Mouse (Mus musculus) embryonic stem cell, embryonic (primary cell): ENCODE data around the gene Mttp.

Experiments
- CTCF ChIA-PET, 4 experiments: fragments of 300-600 bp in 2 of 4; fragments of 350-600 bp in 2 of 4; sonication (Branson Sonifier 250); formaldehyde crosslinking; loops; one replicate each; lab custom pipeline; 2022; ENCODE audit warnings: inconsistent platforms in 2 of 4; lab: Charles Lee
- POLR2A ChIA-PET, 4 experiments: fragments of 300-600 bp in 2 of 4; fragments of 350-600 bp in 2 of 4; sonication (Branson Sonifier 250); formaldehyde crosslinking; loops; one replicate each; lab custom pipeline; 2022; ENCODE audit warnings: antibody characterized with exemption in 4 of 4, inconsistent platforms in 1 of 4; lab: Charles Lee

Mttp gene

GRCm38 (mm10) chr3:138116871-138117270 lies 27.9 kb downstream of the Mttp start:
- CTCF ChIA-PET = interaction anchor here in 1 of 4 experiments (1.7 kb wide), 1 partner anchor 126 kb away, joined by 5 read pairs; no protein-coding TSS in a partner anchor
- POLR2A ChIA-PET = no interaction called here

GRCm38 (mm10) chr3:138114106-138114505 lies 30.7 kb downstream of the Mttp start:
- POLR2A ChIA-PET = interaction anchor here in 3 of 4 experiments (0.6 to 2.9 kb wide), 11 partner anchors 12 to 333 kb away, joined by 3 to 26 read pairs (median 4); partner anchors contain the start of genes Trmt10a (in 3 of the 3), H2afz (in 2 of the 3), Mttp (in 2 of the 3) and Dnajb14 (in 1 of the 3)
- CTCF ChIA-PET = interaction anchor here in 3 of 4 experiments (0.6 to 1.8 kb wide), 5 partner anchors 30 to 123 kb away, joined by 3 to 9 read pairs (median 5); partner anchors contain the start of gene Trmt10a (in 1 of the 3)

- ChIA-PET POLR2A (interaction anchor here in 1 of 4 experiments (1.0 to 1.1 kb wide), 2 partner anchors 12 to 248 kb away, joined by 3 read pairs; no protein-coding TSS in a partner anchor), CTCF (no interaction called here)
Measured at GRCm38 (mm10) chr3:138110910-138111782, 33.6 kb downstream of the Mttp start.

DNA sequence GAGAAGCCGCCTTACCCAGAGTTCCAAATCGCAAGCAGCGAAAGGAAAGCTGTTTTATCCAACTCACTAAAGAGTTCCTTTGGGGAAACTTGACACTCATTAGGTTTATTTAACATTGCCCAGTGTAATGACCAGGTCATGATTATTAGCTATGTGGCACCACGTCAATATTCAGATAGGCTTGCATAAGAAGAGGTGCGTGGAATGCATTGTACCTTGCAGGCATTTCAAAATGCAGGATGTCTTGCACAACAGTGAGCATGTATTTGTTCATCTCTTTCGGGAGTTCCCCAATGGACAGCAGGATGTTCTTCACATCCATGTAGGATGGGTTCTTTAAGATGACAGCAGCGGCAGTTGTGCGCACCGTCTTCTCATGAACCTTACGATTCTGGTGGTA lies 37.9 kb downstream of the Mttp start:
- CTCF ChIA-PET = no interaction called here
- POLR2A ChIA-PET = no interaction called here

- ChIA-PET CTCF (no interaction called here), POLR2A (no interaction called here)
Measured at GRCm38 (mm10) chr3:138105056-138105455, 39.7 kb downstream of the Mttp start.

DNA sequence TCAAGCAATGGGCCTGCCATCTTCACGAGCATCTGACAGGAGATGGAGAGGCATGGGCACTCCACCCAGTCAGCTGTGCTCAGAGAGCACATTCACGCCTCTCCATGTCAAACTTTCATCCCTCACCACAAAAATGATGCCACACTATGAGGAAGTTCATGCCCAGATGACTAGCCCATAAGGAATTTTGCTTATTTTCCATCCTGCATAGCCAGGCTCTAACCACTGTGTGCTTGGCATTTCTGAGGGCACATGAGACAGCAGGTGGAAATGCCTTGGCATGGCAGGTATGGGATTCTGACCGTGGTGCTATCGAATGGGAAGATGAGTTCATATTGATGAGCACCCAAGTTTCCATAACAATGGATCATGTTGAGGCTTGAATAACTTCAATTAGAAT lies 41.1 kb downstream of the Mttp start:
- CTCF ChIA-PET = no interaction called here
- POLR2A ChIA-PET = interaction anchor here in 1 of 4 experiments (1.7 kb wide), 1 partner anchor 40 kb away, joined by 5 read pairs; no protein-coding TSS in a partner anchor

DNA sequence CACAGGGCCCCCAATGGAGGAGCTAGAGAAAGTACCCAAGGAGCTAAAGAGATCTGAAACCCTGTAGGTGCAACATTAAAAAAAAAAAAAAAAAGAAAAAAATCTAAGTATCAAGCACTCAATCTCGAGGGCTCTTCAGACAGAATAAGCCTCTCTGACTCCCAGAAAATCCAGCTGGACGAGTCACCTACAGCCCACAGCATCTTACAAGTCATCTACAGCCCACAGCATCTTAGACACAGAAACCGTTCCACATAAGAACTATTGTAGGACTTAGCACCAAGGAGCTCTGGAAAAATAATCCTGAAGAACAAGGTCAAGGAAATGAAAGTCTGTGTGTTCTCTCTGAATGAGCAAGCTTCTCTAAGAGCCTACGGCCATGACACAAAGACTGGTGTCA lies 42.8 kb downstream of the Mttp start:
- ChIA-PET POLR2A (interaction anchor here in 2 of 4 experiments (0.6 to 0.8 kb wide), 4 partner anchors 12 to 716 kb away, joined by 3 to 5 read pairs (median 4); partner anchors contain the start of gene H2afz (in 1 of the 2)), CTCF (interaction anchor here in 1 of 4 experiments (0.9 kb wide), 1 partner anchor 111 kb away, joined by 3 read pairs; no protein-coding TSS in a partner anchor)

- CTCF ChIA-PET = interaction anchor here in 1 of 4 experiments (0.6 kb wide), 1 partner anchor 56 kb away, joined by 5 read pairs; no protein-coding TSS in a partner anchor
- POLR2A ChIA-PET = interaction anchor here in 2 of 4 experiments (0.9 to 3.3 kb wide), 7 partner anchors 18 to 94 kb away, joined by 3 to 10 read pairs (median 4); partner anchors contain the start of gene Trmt10a (in 2 of the 2)
Measured at GRCm38 (mm10) chr3:138097718-138098117, 47.0 kb downstream of the Mttp start.

DNA sequence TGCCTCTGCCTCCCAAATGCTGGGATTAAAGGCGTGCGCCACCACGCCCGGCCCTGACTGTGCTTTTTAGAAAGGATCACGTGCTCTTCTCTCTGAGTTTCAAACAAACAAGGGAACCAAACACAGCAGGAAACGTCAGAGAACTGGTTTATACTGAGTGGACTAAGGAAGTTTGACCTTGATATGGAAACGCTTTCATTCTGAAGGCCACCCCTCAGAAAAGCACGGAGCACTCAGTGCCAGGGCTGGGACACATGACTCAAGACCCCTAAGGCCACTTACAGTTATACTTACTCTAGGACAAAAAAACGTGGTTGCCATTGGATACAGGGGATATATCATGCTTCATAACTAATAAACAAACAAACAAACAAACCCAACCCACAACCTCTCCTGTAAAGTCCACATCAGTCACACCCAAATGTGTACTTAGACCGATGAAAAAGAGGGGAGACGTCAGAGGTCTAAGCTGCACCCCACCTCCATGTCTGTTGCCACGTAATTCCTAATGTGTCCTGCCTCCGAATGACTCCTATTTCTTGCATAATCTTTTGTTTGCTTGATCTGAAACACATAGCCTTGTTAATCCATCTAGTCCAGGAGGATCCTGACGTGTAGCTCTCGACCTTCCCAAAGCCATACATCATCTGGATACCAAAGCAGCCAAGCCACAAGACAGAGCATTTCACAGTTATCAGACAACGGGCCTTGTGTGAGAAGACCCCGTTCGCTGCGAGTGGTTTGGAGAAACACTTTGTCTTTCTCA lies 48.3 kb downstream of the Mttp start:
- POLR2A ChIA-PET = interaction anchor here in 3 of 4 experiments (0.7 to 3.3 kb wide), 7 partner anchors 32 to 327 kb away, joined by 3 to 10 read pairs (median 3); partner anchors contain the start of gene Trmt10a (in 2 of the 3)

DNA sequence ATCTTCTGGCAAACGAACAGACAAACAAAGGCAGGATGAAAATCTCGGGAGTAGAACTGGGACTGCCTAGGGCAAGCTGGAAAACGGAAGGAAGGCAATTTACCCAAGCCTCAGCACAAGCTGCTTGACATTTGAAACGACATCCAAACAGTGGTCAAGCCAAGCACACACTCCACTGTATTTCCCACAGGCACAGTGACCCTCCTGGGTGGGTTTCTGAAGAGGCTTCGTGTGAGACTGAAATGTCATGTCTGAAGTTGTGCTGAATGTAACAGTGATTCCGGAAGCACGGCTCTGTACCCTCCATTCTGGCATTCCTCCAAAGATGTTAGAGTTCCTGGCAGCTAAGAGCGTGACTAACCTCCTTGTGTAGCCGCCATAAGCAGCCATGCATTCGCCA lies 49.0 kb downstream of the Mttp start:
- ChIA-PET POLR2A (interaction anchor here in 2 of 4 experiments (0.6 to 1.2 kb wide), 2 partner anchors 21 to 32 kb away, joined by 3 read pairs; no protein-coding TSS in a partner anchor), CTCF (no interaction called here)

More for the DNA sequence above, 48.3 kb downstream of the Mttp start:
- CTCF ChIA-PET = interaction anchor here in 1 of 4 experiments (0.6 kb wide), 1 partner anchor 112 kb away, joined by 6 read pairs; no protein-coding TSS in a partner anchor

- ChIA-PET POLR2A (interaction anchor here in 2 of 4 experiments (0.6 to 1.2 kb wide), 2 partner anchors 20 to 33 kb away, joined by 3 read pairs; no protein-coding TSS in a partner anchor), CTCF (no interaction called here)
Measured at GRCm38 (mm10) chr3:138095301-138095700, 49.5 kb downstream of the Mttp start.

DNA sequence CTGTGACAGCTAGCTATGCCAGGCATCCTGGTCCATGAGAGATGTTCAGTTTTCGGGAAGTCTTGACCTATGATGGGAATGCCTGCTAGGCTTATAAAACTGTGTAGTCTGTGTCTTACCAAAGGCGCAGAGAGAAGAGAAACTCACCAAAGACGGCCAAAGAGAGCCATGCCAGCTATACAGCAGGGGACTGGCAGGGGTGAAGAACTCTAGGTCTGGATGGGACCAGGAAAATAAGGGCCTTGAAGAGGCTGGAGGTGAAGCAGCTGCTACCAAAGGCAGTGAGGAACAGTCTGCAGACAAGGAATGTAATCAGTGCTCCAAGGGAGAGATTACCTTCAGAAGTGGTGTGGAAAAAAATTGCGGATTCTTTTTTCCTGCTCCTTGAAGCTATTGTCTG lies 60.9 kb downstream of the Mttp start:
- ChIA-PET POLR2A (interaction anchor here in 2 of 4 experiments (0.6 to 1.0 kb wide), 2 partner anchors 12 to 276 kb away, joined by 3 to 8 read pairs; no protein-coding TSS in a partner anchor), CTCF (interaction anchor here in 1 of 4 experiments (0.6 kb wide), 1 partner anchor 9 kb away, joined by 5 read pairs; no protein-coding TSS in a partner anchor)

DNA sequence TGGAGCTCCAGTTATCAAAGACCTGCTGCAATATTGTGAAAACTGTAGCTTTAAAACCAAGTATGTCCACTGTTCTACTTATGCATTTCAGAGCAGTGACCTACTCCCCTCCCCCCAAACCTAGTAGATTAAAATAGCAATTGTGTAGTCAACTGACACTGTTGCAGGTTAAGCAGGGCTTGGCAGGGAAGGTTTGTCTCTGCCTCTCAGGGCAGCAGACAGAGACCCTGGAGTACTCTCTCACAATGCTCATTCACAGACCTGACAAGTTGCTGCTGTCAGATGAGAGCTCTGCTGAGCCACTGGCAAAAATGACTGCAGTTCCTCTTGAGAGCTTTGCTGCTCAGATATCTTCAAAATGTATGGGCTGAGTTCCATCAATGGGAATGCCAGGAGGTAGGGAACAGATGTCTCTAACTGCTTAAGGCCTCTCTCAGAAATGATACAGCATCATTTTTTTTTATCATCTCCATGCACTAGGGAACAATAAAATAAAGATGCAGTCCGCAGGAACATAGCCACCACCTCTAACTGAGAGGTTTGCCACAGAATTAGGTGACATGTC lies 61.6 kb downstream of the Mttp start:
- CTCF ChIA-PET = interaction anchor here in 1 of 4 experiments (0.6 kb wide), 1 partner anchor 8 kb away, joined by 5 read pairs; no protein-coding TSS in a partner anchor
- POLR2A ChIA-PET = interaction anchor here in 1 of 4 experiments (1.0 kb wide), 1 partner anchor 40 kb away, joined by 4 read pairs; no protein-coding TSS in a partner anchor

DNA sequence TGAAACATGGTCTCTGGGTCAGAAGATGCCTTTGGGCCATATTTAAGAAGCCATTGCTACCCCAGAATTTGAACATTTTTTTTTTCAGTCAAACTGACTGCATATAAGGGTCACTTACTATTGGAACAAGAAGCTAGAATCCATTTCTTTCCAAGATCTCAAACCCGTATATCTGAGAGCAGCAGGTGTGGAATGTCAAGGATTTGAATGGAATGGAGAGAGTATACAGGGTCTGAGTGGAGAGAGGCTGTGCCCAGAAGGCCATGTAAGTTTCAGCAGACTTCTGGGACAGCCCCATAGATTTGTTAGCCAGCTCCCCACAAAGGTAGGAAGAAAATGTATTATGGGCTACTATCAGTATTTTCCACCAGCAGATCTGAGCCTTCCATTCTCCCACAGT lies 66.1 kb downstream of the Mttp start:
- POLR2A ChIA-PET = interaction anchor here in 1 of 4 experiments (1.1 to 1.2 kb wide), 2 partner anchors 13 to 37 kb away, joined by 3 read pairs; no protein-coding TSS in a partner anchor

DNA sequence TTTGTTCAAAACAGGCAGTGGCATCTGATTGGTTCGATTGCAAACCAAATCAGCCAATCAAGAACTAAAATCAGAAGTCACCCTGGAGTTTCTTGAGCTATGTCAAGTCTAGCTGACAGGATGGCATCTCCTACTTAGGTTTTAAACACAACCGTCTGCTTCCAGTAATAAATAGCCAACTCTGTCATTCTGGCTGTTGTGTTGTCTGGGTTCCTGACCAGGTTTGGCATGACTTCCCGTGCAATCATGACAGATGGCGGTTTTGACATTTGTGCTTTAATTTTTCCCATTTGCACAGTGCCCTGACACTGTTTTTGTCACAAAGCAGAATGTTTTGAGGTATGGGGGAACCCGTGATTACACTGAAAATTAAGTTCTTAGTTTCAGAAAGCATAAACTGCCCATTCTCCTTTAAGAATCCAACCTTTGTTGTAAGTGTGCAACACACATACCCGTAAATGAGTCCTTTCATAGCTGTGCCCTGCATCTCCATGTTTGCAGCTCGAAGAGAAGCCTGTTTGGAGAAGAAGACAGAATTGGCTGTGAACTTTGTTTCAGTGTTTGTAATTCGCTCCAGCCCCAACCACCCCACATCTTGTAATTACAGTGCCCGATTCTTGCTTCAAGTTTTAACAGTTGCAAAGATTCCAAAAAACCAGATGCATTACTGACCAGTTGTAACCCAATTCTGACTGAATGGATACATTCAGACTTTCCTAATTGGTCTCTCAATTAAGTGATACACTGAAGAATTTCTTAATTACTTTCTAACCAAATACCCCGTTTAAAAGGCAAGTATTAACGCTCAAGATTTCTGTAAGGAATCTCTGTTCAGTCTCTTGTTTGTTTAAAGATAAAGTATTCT lies 67.1 kb downstream of the Mttp start:
- POLR2A ChIA-PET = interaction anchor here in 1 of 4 experiments (1.1 kb wide), 1 partner anchor 66 kb away, joined by 3 read pairs; no protein-coding TSS in a partner anchor
- CTCF ChIA-PET = interaction anchor here in 1 of 4 experiments (0.7 kb wide), 1 partner anchor 163 kb away, joined by 3 read pairs; no protein-coding TSS in a partner anchor

More for the DNA sequence above, 66.1 kb downstream of the Mttp start:
- CTCF ChIA-PET = no interaction called here

DNA sequence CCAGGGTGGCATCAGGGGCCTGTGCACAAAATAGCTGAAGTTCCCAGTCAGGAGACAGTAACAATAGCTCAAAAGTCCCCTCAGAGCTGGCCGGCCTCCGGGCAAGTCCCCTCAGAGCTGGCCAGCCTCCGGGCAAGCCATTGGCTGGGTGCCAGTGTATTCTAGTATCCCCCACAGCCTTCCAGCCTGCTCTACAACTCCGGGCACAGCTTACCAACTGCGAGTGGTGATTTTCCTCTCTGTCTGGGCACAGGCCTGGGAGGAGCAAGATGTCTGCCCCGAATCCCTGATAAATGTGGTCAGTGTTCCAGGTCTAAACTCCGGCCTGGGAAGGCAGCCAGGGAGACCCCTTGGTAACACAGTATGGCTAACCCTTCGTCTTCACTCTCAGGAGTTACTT lies 69.6 kb downstream of the Mttp start:
- CTCF ChIA-PET = no interaction called here
- POLR2A ChIA-PET = interaction anchor here in 1 of 4 experiments (0.6 kb wide), 1 partner anchor 20 kb away, joined by 3 read pairs; no protein-coding TSS in a partner anchor
